Mouse (Mus musculus) neural tube, embryonic 14.5 days (tissue): ENCODE results near the gene Rnf5. TPM values are rescaled to one million over a fixed set of nuclear protein-coding genes. Genes with fewer than 3 reads are reported as not detected.

Experiments
- ATAC-seq: fragments of 200-750 bp; cut with Nextera tagmentation; 2 replicates; pipeline ENCODE4 v1.8.0; 2017; ENCODE audit warnings: low read depth, mild to moderate bottlenecking, moderate TSS enrichment, moderate library complexity
- H3K27ac ChIP-seq: fragments of 300-500 bp; sonication (generic); 2 replicates; pipeline ENCODE4 v1.5.1; 2014; ENCODE audit warnings: low read depth, mild to moderate bottlenecking, control low read depth, low read length, moderate library complexity, mixed read lengths
- H3K27me3 ChIP-seq: fragments of 300-500 bp; sonication (generic); 2 replicates; pipeline ENCODE4 v1.6.1; 2014; ENCODE audit warnings: low read length; ENCODE audit not compliant: control insufficient read depth, insufficient read depth
- H3K36me3 ChIP-seq: fragments of 300-500 bp; sonication (generic); 2 replicates; pipeline ENCODE4 v1.6.1; 2014; ENCODE audit warnings: low read length, mixed read lengths; ENCODE audit not compliant: control insufficient read depth, insufficient read depth
- H3K4me1 ChIP-seq: fragments of 300-500 bp; sonication (generic); 2 replicates; pipeline ENCODE4 v1.6.1; 2014; ENCODE audit warnings: low read length; ENCODE audit not compliant: control insufficient read depth, insufficient read depth
- H3K4me2 ChIP-seq: fragments of 300-500 bp; sonication (generic); 2 replicates; pipeline ENCODE4 v1.6.1; 2014; ENCODE audit warnings: mild to moderate bottlenecking, low read depth, low read length, control low read depth
- H3K4me3 ChIP-seq: fragments of 300-500 bp; sonication (generic); 2 replicates; pipeline ENCODE4 v1.5.1; 2014; ENCODE audit warnings: low read depth, low read length, control low read depth, mixed read lengths
- H3K9ac ChIP-seq: fragments of 300-500 bp; sonication (generic); replicated peaks from 2 replicates; pipeline ENCODE4 v1.6.1; 2014; ENCODE audit warnings: low read depth, mild to moderate bottlenecking, control low read depth, low read length, mixed read lengths
- H3K9me3 ChIP-seq: fragments of 300-500 bp; sonication (generic); 2 replicates; pipeline ENCODE4 v1.6.1; 2016; ENCODE audit warnings: low read length; ENCODE audit not compliant: control insufficient read depth
- WGBS: fragments of 180-500 bp; shearing (Covaris S2); extraction: QIAGEN DNeasy Blood & Tissue Kit; methylation state at CpG from one replicate; pipeline ENCODE4 v1.1.7; 2014; 5-methylcytosine and 5-hydroxymethylcytosine counted together
- polyA plus RNA-seq: library from polyadenylated mRNA; unstranded; fragments of >200 nt; fragmentation: Nextera tagmentation; extraction: Ambion mirVana; gene quantifications from 2 replicates; pipeline ENCODE4 v1.2.1, GENCODE M21; 2014

The Rnf5 gene
- polyA plus RNA-seq, 1 experiment from 2014 or later: 221 TPM

DNA sequence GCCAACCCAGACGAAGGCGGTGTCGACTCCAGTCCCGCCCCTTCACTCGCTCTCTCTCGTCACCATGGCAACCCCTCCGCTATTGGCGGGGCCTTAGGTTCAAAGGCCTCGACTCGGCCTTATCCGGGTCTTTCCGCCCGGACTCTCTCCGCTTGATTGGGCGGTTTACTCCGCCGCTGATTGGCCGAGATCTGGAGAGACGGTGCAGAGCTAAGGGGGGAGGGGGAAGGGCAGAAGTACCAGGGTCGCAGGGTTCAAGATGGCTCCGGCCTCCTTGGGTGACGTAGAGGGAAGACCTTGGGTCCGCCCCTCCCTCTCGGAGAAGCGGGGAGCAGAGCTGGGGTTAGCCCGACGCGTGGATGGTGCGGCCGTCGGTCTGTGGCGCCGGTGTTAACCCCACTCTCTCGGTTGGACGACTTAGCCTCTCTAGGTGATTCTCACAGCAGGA lies 595 bp upstream of the Rnf5 start, which contains the start of gene Agpat1:
Gene Agpat1, plus strand, starts transcription at position 202 of the 448 bp plus-strand sequence.
- Histone ChIP-seq H3K36me3 (peaks cover 8% of the 10 kb centered on the region; the same call in 1 of the 2 replicates), H3K27me3 (no peaks in the 10 kb centered on the region), H3K4me3 (peak within 1 kb of the TSS; percentile 90), H3K27ac (peak within 1 kb of the TSS; percentile 86), H3K9me3 (no peaks in the 10 kb centered on the region), H3K4me1 (peaks cover 23% of the 10 kb centered on the region), H3K9ac (peak within 1 kb of the TSS; percentile 96), H3K4me2 (peak within 1 kb of the TSS; percentile 97)
- under 1% methylated on average over 35 of the region's 35 CpGs for WGBS
- ATAC-seq: peak; percentile 86

DNA sequence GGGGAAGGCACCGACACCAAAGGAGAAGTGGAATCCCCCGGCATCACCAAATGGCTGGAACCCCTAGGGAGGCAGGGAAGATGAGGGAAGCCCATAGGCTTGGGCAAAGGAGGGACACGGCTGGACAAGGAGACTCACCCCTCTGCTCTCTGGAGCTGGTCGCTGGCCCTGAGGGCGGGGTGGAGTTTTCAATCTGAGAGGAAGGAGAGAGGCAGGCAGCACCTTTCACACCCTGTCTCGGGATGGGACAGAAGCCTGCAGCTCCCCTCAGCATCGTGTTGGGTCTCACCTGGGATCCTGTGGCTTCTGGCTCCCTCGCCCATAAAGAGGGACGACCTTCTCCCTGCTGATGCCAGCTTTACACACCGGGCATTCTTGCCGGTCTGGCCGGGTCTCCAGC lies 1.7 kb downstream of the Rnf5 start:
- Histone ChIP-seq H3K9ac (no peak overlapping the region), H3K4me1 (peaks cover 18% of the 10 kb centered on the region), H3K27ac (no peak overlapping the region), H3K4me2 (peak overlapping the region; percentile 89; the same call in 1 of the 2 replicates), H3K4me3 (no peak overlapping the region), H3K36me3 (peaks cover 8% of the 10 kb centered on the region; the same call in 1 of the 2 replicates), H3K27me3 (no peaks in the 10 kb centered on the region), H3K9me3 (no peaks in the 10 kb centered on the region)
- 89% methylated on average over 12 of the region's 12 CpGs for WGBS
- no peak for ATAC-seq

DNA sequence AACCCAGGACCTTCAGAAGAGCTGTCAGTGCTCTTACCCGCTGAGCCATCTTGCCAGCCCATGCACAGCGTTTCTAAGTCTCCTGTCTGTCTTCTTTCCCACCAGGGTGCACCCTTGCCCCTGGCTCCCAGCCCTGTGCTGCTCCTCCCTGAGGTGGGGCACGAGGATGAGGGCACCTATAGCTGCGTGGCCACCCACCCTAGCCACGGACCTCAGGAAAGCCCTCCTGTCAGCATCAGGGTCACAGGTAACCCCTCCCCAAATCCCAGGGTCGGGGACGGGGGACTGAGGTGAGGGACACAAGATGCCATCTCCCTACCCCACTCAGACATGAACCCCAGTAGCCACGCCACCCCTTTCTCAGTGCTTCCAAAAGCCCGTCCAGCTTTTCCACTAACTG lies 3.6 kb downstream of the Rnf5 start:
- Histone ChIP-seq H3K4me1 (peaks cover 13% of the 10 kb centered on the region; the same call in 1 of the 2 replicates), H3K4me2 (no peak overlapping the region), H3K9me3 (no peaks in the 10 kb centered on the region), H3K4me3 (no peak overlapping the region), H3K27ac (no peak overlapping the region), H3K36me3 (peaks cover 18% of the 10 kb centered on the region; the same call in 1 of the 2 replicates), H3K9ac (no peak overlapping the region), H3K27me3 (no peaks in the 10 kb centered on the region)
- WGBS: 81% methylated on average over 9 of the region's 9 CpGs
- no peak for ATAC-seq

DNA sequence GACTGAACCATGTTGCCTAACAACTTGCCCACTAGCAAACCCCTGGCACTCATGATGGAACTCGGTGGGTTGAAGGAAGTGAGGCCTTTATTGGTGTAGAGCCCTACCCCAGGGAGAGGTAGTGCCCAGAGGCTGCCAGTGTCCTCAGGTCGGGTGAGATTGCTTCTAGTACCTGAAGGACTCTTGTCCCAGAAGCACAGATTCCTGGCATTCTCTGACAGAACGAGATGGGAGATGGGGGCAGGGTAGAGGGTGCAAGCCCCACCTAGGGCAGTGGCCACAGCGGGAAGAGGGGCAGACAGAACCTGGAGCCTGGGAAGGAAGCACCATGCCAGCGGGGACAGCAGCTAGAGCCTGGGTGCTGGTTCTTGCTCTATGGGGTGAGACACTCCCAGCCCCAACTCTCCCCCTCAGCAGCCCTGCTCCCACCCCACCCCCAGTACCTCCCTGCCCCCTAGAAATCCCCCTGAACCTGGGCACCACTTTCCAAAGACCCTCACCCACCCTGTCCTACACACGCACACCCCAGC lies 5.9 kb downstream of the Rnf5 start, which contains the start of gene Ager:
Gene Ager, plus strand, starts transcription at position 297 of the 530 bp plus-strand sequence.
- Histone ChIP-seq H3K4me1 (peaks cover 25% of the 10 kb centered on the region), H3K9ac (no peak within 1 kb of the TSS), H3K4me2 (no peak within 1 kb of the TSS), H3K9me3 (no peaks in the 10 kb centered on the region), H3K27ac (no peak within 1 kb of the TSS), H3K4me3 (no peak within 1 kb of the TSS), H3K36me3 (peaks cover 20% of the 10 kb centered on the region; the same call in 1 of the 2 replicates), H3K27me3 (no peaks in the 10 kb centered on the region)
- WGBS: 22% methylated on average over 6 of the region's 6 CpGs
- no peak for ATAC-seq

DNA sequence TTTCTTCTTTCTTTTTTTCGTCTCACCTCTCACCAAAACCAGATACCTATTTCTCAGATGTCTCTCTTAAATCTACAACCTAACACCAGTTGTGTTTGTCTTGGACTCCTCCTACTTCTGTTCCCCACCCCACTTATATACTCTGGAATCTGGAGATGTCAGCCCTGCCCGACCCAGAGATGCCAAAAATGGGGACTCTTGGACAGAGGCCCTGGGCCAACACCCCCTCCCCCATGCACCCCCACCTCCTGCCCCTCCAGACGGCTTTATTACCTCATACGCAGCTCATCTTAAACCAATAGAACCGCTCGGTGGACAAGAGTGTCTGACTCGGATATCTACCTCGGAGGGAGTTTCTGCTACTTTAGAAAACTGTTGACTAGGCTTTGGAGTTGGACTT lies 7.4 kb downstream of the Rnf5 start:
- H3K4me3 ChIP-seq: no peak overlapping the region
- no peak for ATAC-seq
- H3K4me1 ChIP-seq: peaks cover 25% of the 10 kb centered on the region
- no peaks in the 10 kb centered on the region; the same call in 1 of the 2 replicates for H3K27me3 ChIP-seq
- H3K9ac ChIP-seq: no peak overlapping the region
- H3K36me3 ChIP-seq: peaks cover 17% of the 10 kb centered on the region; the same call in 1 of the 2 replicates
- 77% methylated on average over 8 of the region's 8 CpGs for WGBS
- H3K9me3 ChIP-seq: no peaks in the 10 kb centered on the region
- H3K4me2 ChIP-seq: no peak overlapping the region
- H3K27ac ChIP-seq: no peak overlapping the region

DNA sequence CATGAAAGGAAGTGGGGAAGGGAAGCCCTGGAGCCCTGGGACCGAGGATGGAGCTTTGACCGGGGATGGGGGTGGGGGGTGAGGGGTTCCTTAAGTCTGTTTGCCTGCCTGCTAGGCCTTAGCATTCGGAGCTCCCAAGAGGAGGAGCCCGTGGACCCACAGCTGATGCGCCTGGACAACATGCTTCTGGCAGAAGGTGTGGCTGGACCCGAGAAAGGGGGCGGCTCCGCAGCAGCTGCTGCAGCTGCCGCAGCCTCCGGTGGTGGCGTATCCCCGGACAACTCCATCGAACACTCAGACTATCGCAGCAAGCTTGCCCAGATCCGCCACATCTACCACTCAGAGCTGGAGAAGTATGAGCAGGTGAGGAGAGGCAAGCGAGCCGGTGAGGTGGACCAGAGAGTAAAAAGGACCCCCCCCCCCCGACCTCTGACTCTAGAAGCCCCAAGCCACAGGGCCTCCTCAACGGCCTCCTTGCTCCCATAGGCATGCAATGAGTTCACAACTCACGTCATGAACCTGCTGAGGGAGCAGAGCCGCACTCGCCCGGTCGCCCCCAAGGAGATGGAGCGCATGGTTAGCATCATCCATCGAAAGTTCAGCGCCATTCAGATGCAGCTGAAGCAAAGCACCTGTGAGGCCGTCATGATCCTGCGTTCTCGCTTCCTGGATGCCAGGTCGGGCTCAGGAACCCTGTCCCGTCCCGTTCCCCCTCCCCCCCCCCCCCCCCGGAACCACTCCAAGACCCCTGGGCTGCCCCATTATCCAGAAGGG lies 9.6 kb downstream of the Rnf5 start:
- Histone ChIP-seq H3K9ac (peak overlapping the region; percentile 67), H3K27me3 (no peaks in the 10 kb centered on the region; the same call in 1 of the 2 replicates), H3K4me3 (peak overlapping the region; percentile 64), H3K9me3 (no peaks in the 10 kb centered on the region), H3K4me2 (peak overlapping the region; percentile 82), H3K27ac (peak overlapping the region; percentile 57), H3K36me3 (peaks cover 11% of the 10 kb centered on the region; the same call in 1 of the 2 replicates), H3K4me1 (peaks cover 30% of the 10 kb centered on the region)
- WGBS: 48% methylated on average over 33 of the region's 34 CpGs
- ATAC-seq: no peak

DNA sequence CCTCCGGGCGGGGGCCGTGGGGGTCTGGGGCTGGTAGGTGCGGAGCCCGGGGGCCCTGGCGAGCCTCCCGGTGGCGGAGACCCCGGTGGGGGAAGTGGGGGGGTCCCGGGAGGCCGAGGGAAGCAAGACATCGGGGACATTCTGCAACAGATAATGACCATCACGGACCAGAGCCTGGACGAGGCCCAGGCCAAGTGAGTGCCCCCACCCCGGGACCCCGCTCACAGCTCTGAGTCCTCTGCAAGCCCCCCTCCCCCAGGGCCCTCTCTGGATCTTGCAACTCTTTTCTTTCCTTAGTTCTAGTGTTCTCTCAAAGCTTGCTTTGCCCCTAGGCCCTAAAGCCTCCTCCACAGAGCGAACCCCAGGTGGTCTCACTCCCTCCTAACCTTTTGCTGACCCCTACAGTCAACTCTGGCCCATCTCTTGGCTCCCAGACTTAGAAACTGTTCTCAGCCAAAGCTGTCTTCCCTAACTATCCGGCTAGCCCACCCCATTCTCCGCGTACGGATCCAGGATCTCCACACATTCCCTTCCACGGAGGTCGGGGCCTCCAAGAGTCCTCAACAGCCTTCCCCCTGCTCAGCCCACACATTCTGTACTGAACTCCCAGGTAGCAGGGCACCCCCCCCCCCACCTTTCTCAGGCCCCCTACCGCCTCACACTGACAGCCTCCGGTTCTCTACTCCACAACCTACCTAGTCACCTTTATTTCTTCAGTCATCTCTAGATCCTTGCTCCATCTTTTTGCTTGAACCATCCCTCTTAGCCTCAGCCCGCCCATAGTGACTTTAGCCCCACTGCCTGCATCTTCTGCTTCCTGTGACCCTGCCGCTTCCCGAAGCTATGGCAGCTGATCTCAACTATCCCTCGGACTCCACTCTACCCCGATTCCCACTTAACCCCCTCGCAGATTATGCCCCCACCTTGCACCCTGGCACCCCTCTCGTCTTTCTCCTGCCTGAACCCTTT lies 10.6 kb downstream of the Rnf5 start:
- peak; percentile 19; the same call in 1 of the 2 replicates for ATAC-seq
- 3% methylated on average over 29 of the region's 32 CpGs for WGBS
- H3K9me3 ChIP-seq: no peaks in the 10 kb centered on the region
- peaks cover 11% of the 10 kb centered on the region; the same call in 1 of the 2 replicates for H3K36me3 ChIP-seq
- H3K27me3 ChIP-seq: no peaks in the 10 kb centered on the region; the same call in 1 of the 2 replicates
- H3K27ac ChIP-seq: peak overlapping the region; percentile 95
- H3K9ac ChIP-seq: peak overlapping the region; percentile 67
- peak overlapping the region; percentile 64 for H3K4me3 ChIP-seq
- peaks cover 33% of the 10 kb centered on the region for H3K4me1 ChIP-seq
- H3K4me2 ChIP-seq: peak overlapping the region; percentile 82

DNA sequence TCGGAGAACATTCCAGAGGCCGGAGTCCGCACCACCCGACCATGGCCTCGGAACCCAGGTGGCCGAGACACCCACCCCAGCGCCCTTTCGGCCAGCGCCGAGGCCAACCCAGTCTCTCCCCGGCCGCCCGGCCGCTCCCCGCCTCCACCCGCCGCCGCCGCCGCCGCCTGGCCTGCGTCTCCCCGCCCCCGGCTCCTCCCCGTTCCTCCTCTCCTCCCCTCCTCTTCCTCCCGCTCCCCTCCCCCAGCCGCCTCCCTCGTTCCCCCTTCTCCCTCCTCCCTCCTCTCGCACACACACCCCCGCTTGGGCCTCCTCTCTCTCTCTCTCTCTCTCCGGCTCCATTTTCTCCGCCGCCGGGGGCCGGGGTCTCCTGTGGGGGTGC lies 11.5 kb downstream of the Rnf5 start:
- ATAC-seq: peak; percentile 25

More for the DNA sequence above, 11.5 kb downstream of the Rnf5 start:
- H3K27ac ChIP-seq: peak overlapping the region; percentile 95
- H3K4me2 ChIP-seq: peak overlapping the region; percentile 82
- under 1% methylated on average over 19 of the region's 35 CpGs for WGBS
- peaks cover 11% of the 10 kb centered on the region; the same call in 1 of the 2 replicates for H3K36me3 ChIP-seq
- peak overlapping the region; percentile 67 for H3K9ac ChIP-seq
- H3K4me1 ChIP-seq: peaks cover 33% of the 10 kb centered on the region
- H3K9me3 ChIP-seq: no peaks in the 10 kb centered on the region
- H3K4me3 ChIP-seq: peak overlapping the region; percentile 64
- no peaks in the 10 kb centered on the region; the same call in 1 of the 2 replicates for H3K27me3 ChIP-seq
